Mouse (Mus musculus) spleen, adult 2 months (tissue): ENCODE data around the gene Gm30191.

Experiments used
- CTCF ChIP-seq: fragments of 200-500 bp; IDR thresholded peaks from 2 replicates; pipeline ENCODE4 v1.5.1; 2011; ENCODE audit warnings: mild to moderate bottlenecking, inconsistent platforms; ENCODE audit not compliant: insufficient read depth, insufficient read length, insufficient replicate concordance; ENCODE audit errors: extremely low read depth
- POLR2A ChIP-seq: fragments of 200-500 bp; IDR thresholded peaks from 2 replicates; pipeline ENCODE4 v1.6.1; 2011; ENCODE audit warnings: low read depth, low read length, inconsistent platforms

- TF ChIP-seq CTCF = no peak
- TF ChIP-seq POLR2A = no peak
Measured at GRCm38 (mm10) chr4:134238279-134238651, 8.5 kb upstream of the Gm30191 start, which contains the start of gene Cnksr1.
